Mouse (Mus musculus): ENCODE measurements around the gene Mrs2.
"Not testable (repeated sequence)": the region's sequence is repeated elsewhere in the genome, so short reads cannot be mapped to it uniquely, and the experiment has no call there.

The Mrs2 gene

DNA sequence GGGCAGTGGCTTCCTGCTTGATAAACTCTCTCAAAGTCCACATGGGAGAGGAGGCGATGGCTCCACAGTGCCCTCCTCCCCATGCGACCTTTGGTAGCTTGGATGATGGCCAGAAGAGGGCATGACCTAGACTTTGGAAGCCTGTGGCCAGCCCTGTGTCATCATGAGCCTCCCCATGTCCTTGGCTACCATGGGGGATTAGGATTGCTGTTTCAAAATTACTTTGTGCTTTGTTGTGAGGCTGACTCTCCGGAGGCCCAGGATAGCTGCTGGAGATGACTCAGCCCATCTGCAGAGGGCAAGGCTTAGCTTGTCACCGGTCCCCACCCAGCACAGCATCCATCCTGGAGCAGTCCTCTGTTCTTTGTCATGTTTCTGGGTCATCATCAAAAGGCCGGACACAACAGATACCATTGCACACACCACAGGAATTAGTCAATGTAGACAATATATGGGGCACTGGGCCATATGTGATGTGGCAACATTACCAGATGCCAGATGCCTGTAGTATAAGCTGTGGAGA, 42.3 kb downstream of the Mrs2 start:
- no peak for DNase-seq (ENCODE audit: low spot score in 2 of 2)

GRCm38 (mm10) chr13:24976384-24976783, 43.8 kb downstream of the Mrs2 start:
- no peak for DNase-seq (ENCODE audit: low spot score in 2 of 2)

DNA sequence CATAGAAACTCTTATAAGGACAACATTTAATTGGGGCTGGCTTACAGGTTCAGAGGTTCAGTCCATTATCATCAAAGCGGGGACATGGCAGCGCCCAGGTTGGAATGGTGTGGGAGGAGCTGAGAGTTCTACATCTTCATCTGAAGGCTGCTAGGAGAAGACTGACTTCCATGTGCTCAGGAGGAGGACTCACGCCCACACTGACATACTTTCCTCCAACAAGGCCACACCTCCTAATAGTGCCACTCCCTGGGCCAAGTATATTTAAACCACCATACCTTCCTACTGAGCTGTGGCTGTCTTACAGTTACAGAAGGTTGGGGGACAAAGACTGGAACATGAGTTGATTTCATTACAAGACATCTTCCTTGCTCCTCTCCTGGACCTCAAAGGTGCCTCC, 48.4 kb downstream of the Mrs2 start:
- DNase-seq (ENCODE audit: low spot score in 2 of 2) = not testable (repeated sequence)

DNA sequence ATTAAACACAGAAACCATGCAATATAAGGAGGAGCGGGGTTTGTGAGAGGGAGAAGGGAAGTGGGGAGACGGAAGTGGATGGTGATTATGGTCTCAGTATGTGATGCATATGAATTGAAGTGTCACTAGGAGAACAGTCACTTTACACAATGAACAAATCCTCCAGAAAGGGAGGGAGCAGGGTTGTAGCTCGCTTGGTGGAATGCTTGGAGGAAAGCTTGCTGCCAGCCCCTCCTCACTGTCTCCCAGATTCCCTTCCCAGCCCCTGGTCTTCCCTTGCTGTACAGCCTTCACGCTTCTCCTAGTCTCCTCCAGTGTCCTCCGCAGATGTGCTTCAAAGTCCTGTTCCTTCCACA, 54.4 kb downstream of the Mrs2 start:
- DNase-seq (ENCODE audit: low spot score in 2 of 2) = no peak

- no peak for DNase-seq (ENCODE audit: low spot score in 2 of 2)
Measured at GRCm38 (mm10) chr13:24965130-24965845, 54.9 kb downstream of the Mrs2 start.

- no peak for DNase-seq (ENCODE audit: low spot score in 2 of 2)
Measured at GRCm38 (mm10) chr13:24962119-24962518, 58.1 kb downstream of the Mrs2 start.

DNA sequence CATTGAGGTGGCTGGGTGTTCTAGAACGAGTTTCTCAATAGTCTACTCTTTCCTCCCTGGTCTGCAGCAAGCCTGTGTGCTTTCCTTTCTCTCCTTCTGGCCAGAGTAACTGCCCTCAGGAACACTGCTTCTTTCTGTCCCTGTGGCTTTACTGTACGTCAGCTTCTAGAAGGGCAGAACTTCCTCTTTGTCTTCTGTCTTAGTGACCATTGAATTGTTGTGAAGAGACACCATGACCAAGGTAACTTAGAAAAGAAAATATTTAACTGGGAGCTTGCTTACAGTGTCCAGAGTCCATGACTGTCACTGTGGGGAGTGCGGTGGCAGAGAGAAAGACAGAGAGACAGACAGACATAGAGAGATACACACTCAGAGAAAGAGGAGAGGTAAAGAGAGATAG, 60.1 kb downstream of the Mrs2 start:
- no peak for DNase-seq (ENCODE audit: low spot score in 2 of 2)

DNA sequence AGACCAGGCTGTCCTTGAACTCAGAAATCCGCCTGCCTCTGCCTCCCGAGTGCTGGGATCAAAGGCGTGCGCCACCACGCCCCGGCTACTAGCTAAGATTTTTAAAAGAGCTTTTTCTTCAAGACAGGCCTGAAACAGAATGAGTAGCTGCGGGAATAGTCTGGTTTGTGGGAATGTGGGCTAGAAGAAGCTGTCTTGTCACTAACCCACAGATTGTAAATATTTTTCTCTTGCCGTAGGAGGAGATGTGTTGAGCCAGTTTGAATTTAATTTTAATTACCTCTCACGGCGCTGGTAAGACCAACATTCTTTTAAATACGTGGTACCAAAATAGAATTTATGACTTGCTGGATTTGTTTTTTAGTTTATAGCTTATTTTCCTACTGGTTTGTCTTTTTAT, 61.5 kb downstream of the Mrs2 start:
- DNase-seq (ENCODE audit: low spot score in 2 of 2) = no peak

DNA sequence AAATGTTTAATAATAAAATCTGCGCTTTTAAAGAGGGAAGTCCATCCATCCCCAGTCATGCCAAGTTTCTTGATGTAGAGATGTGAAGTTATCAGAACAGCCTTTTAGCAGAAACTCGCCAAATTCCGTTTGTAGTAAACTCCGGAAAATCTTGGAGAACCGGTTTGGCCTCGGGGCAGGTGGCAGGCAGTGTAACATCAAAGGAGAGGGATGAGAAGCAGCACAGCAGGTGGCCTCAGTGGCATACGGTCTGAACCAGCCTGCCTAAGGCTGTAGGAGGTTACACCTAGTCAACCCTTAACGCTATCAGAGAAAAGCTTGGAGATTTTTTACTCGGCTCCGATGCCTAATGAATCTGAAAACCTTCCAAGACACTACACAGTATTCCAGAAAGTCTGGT, 64.7 kb downstream of the Mrs2 start:
- DNase-seq (ENCODE audit: low spot score in 2 of 2) = no peak

GRCm38 (mm10) chr13:24955091-24955490, 65.1 kb downstream of the Mrs2 start:
- DNase-seq (ENCODE audit: low spot score in 2 of 2) = no peak

- no peak for DNase-seq (ENCODE audit: low spot score in 2 of 2)
Measured at GRCm38 (mm10) chr13:24952659-24953058, 67.5 kb downstream of the Mrs2 start.

- no peak for DNase-seq (ENCODE audit: low spot score in 2 of 2)
Measured at GRCm38 (mm10) chr13:24948870-24949269, 71.3 kb downstream of the Mrs2 start.

DNA sequence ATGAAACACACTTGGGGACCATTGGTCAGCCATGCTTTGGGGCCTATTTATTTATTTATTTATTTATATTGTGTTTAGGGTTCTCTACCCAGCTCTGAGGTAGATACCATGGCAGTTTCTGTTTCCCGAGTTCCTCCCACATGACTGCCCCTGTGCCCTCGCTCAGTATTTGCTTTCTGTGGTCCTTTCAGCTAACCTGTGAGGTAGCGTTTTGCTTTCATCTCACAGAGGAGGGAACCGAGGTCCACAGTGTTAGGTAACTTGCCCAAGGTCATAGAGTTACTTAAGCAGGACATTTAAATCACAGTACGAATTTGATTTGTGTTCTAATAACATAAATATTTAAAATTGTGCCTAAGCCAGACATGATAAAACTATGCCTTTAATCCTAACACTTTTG, 73.0 kb downstream of the Mrs2 start:
- no peak for DNase-seq (ENCODE audit: low spot score in 2 of 2)

DNA sequence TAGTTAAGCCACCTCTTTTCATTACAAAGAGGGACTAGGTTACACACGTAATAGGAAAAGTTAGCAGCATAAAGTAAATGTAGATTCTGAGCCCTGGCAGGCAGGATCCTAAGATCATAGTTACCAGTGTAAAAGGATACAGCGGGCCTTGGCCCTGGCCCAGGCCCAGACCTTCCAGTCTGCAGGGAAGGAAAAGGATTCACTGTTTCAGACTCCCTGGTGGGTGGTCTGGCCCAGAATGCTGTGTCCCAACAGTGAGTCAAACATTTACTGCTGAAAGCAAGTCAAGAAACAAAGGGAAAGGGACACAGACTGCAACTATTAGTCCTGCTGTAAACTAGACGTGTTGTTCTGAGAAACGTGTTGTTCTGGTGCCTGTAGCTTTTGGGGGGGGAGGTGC, 74.6 kb downstream of the Mrs2 start:
- DNase-seq (ENCODE audit: low spot score in 2 of 2) = no peak

DNA sequence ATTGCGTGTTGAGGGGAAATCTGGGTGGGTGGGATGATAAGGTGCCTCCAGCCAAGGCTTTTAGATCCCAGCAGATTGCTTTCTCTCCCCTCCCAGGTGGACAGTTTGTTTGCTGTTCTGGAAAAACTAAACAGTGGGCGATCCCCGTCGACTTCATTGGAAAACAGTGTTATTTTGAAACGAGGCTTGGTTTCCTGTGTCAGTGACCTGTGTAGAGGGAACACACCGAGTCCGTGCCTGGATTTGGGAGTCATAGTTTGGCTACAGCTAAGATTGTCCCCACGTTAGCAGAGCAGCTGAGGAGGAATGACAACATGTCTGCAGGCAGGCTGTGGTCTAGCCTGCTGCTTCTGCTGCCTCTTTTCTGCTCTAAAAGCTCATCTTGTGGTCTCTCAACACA, 76.9 kb downstream of the Mrs2 start:
- no peak for DNase-seq (ENCODE audit: low spot score in 2 of 2)

GRCm38 (mm10) chr13:24942512-24943282, 77.5 kb downstream of the Mrs2 start, which contains the start of gene Gpld1:
Gpld1 (plus strand) TSS chr13:24943152.
- no peak for DNase-seq (ENCODE audit: low spot score in 2 of 2)

DNA sequence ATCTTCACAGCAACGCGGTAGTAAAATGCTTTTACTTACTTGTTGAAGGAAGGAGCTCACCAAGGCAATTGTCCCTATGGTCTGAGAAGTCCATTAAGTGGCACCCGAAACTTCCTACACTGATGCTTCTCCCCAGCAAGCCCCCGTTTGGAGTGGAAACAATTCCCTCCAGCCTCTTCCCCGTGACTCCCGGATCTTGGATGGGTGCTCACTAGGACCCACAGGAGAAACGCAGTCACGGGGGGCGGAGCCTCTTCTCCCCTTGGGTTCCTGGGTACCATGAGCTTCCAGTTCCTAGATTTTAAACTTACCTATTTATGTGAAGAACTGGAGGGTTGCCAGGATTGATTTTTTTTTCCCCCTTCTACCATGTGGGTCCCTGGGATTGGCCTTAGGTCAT, 80.7 kb downstream of the Mrs2 start:
- DNase-seq (ENCODE audit: low spot score in 2 of 2) = no peak

GRCm38 (mm10) chr13:24938683-24939082, 81.5 kb downstream of the Mrs2 start:
- DNase-seq (ENCODE audit: low spot score in 2 of 2) = peak; percentile 44

GRCm38 (mm10) chr13:24937839-24938166, 82.4 kb downstream of the Mrs2 start:
- no peak for DNase-seq (ENCODE audit: low spot score in 2 of 2)
